Mouse (Mus musculus) stomach, embryonic 14.5 days (tissue): ENCODE measurements around the gene Plekha4. TPM values are rescaled to one million over a fixed set of nuclear protein-coding genes. Genes with fewer than 3 reads are reported as not detected.

Experiments used
- ATAC-seq: fragments of 200-750 bp; cut with Nextera tagmentation; 2 replicates; pipeline ENCODE4 v1.8.0; 2017; ENCODE audit warnings: low read depth, moderate TSS enrichment; ENCODE audit not compliant: insufficient number of reproducible peaks, insufficient read depth, low FRiP score
- H3K27ac ChIP-seq: fragments of 300-500 bp; sonication (generic); 2 replicates; pipeline ENCODE4 v1.5.1; 2014; ENCODE audit warnings: mild to moderate bottlenecking, low read length, moderate library complexity, mixed read lengths
- H3K27me3 ChIP-seq: fragments of 300-500 bp; sonication (generic); 2 replicates; pipeline ENCODE4 v1.6.1; 2014; ENCODE audit warnings: low read length, control low read depth, mixed read lengths; ENCODE audit not compliant: control insufficient read depth, insufficient read depth
- H3K36me3 ChIP-seq: fragments of 300-500 bp; sonication (generic); 2 replicates; pipeline ENCODE4 v1.6.1; 2014; ENCODE audit warnings: mild to moderate bottlenecking, control low read depth, low read length, moderate library complexity, mixed read lengths; ENCODE audit not compliant: control insufficient read depth, insufficient read depth
- H3K4me1 ChIP-seq: fragments of 300-500 bp; sonication (generic); 2 replicates; pipeline ENCODE4 v1.6.1; 2014; ENCODE audit warnings: low read length, control low read depth, mixed read lengths; ENCODE audit not compliant: control insufficient read depth, insufficient read depth
- H3K4me2 ChIP-seq: fragments of 300-500 bp; sonication (generic); replicated peaks from 2 replicates; pipeline ENCODE4 v1.6.1; 2014; ENCODE audit warnings: low read depth, low read length, control low read depth
- H3K4me3 ChIP-seq: fragments of 300-500 bp; sonication (generic); 2 replicates; pipeline ENCODE4 v1.5.1; 2014; ENCODE audit warnings: low read depth, low read length, control low read depth
- H3K9ac ChIP-seq: fragments of 300-500 bp; sonication (generic); replicated peaks from 2 replicates; pipeline ENCODE4 v1.6.1; 2014; ENCODE audit warnings: low read depth, mild to moderate bottlenecking, control low read depth, low read length, moderate library complexity, mixed read lengths
- H3K9me3 ChIP-seq: fragments of 300-500 bp; sonication (generic); 2 replicates; pipeline ENCODE4 v1.6.1; 2016; ENCODE audit warnings: low read depth, low read length, control low read depth; ENCODE audit not compliant: control insufficient read depth
- WGBS: fragments of 180-500 bp; shearing (Covaris S2); extraction: QIAGEN DNeasy Blood & Tissue Kit; methylation state at CpG from one replicate; pipeline ENCODE4 v1.1.7; 2014; 5-methylcytosine and 5-hydroxymethylcytosine counted together
- polyA plus RNA-seq: library from polyadenylated mRNA; unstranded; fragments of >200 nt; fragmentation: Nextera tagmentation; extraction: Ambion mirVana; gene quantifications from 2 replicates; pipeline ENCODE4 v1.2.1, GENCODE M21; 2014

Gene Plekha4
- polyA plus RNA-seq, 1 experiment from 2014 or later, result 2.6 TPM

- Histone ChIP-seq H3K9me3 (no peaks in the 10 kb centered on the region), H3K4me3 (no peak overlapping the region), H3K36me3 (no peaks in the 10 kb centered on the region), H3K4me1 (peaks cover 6% of the 10 kb centered on the region; the same call in 1 of the 2 replicates), H3K4me2 (no peak overlapping the region), H3K27ac (no peak overlapping the region), H3K27me3 (no peaks in the 10 kb centered on the region), H3K9ac (no peak overlapping the region)
- no peak for ATAC-seq
- 88% methylated on average over 9 of the region's 9 CpGs for WGBS
Observed at GRCm38 (mm10) chr7:45565446-45565845, 39.3 kb downstream of the Plekha4 start.

DNA sequence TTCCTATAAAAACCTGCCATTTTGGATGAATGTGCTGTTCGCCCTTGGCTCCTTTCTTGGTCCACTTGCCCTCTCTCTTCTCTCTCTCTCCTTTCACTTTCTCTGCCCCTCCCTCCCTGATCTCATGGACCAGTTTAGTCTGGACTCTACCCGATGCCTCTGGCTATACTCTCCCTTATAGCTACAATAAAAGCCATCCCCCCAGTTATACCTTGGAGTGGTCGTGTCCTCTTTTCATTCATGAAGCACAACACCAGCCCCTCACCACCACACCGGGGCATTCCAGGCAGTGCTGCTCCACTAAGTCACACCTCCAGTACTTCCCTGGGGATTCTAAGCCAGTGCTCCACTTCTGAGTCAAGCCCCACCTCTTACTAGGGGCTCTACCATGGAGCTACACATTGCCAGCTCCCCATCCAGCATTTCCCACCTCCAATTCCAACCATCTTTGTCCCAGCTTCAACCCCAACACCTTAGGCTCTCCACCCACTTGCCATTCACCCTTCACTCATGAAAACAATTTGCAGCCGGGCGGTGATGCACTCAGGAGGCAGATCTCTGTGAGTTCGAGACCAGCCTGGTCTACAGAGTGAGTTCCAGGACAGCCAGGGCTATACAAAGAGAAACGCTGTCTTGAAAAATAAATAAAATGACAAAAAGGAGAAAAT, 41.1 kb downstream of the Plekha4 start:
- H3K27me3 ChIP-seq, result no peaks in the 10 kb centered on the region
- peak overlapping the region; percentile 66; the same call in 1 of the 2 replicates for H3K27ac ChIP-seq
- 60% methylated on average over 8 of the region's 8 CpGs for WGBS
- H3K9me3 ChIP-seq, result no peaks in the 10 kb centered on the region
- peak overlapping the region; percentile 34; the same call in 1 of the 2 replicates for H3K4me3 ChIP-seq
- H3K4me1 ChIP-seq, result peaks cover 14% of the 10 kb centered on the region
- no peak overlapping the region for H3K9ac ChIP-seq
- no peaks in the 10 kb centered on the region for H3K36me3 ChIP-seq
- no peak for ATAC-seq
- peak overlapping the region; percentile 41 for H3K4me2 ChIP-seq

DNA sequence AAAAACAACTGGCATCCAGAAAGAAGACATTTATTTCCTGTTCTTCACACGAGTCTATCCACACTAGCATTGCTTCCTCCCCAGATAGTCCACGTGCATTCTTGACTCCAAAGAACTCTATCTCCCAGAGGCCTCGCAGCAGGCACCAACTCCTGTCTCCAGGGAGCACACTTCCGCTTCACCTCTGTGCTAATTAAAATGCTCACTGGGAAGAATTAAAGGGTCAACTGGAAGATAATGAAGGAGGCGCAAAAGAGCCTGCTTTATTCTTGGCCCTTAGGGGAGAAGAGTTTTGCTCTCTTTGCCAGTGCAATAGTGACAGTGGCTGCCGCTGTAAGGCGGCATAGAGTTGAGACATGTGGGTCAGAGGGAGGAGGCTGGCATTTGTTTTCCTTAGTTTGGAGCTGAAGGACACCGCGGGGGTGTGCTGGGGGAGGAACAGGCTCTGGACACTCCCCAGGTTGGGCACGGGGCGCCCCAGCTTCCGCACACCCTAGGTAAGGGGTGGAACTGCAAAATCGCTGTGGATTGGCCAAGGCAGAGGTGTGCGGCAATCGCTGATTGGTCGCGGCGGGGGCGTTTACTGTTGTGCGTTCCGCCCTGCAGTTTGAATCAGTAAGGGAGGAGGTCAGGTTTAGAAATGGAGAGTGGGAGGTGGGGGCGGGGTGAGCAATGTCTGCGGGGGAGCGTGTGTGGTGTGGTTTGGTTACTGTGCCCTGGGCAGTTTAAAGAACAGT, 41.8 kb downstream of the Plekha4 start:
- Histone ChIP-seq H3K9me3 (no peaks in the 10 kb centered on the region), H3K4me1 (peaks cover 14% of the 10 kb centered on the region), H3K4me3 (peak overlapping the region; percentile 34), H3K36me3 (no peaks in the 10 kb centered on the region), H3K27me3 (no peaks in the 10 kb centered on the region), H3K27ac (peak overlapping the region; percentile 66), H3K4me2 (peak overlapping the region; percentile 41), H3K9ac (0 out of 2 replicates have a peak overlapping the region, but pooled peaks have one; percentile 2)
- WGBS, result 2% methylated on average over 24 of the region's 24 CpGs
- ATAC-seq, result peak; percentile 97

DNA sequence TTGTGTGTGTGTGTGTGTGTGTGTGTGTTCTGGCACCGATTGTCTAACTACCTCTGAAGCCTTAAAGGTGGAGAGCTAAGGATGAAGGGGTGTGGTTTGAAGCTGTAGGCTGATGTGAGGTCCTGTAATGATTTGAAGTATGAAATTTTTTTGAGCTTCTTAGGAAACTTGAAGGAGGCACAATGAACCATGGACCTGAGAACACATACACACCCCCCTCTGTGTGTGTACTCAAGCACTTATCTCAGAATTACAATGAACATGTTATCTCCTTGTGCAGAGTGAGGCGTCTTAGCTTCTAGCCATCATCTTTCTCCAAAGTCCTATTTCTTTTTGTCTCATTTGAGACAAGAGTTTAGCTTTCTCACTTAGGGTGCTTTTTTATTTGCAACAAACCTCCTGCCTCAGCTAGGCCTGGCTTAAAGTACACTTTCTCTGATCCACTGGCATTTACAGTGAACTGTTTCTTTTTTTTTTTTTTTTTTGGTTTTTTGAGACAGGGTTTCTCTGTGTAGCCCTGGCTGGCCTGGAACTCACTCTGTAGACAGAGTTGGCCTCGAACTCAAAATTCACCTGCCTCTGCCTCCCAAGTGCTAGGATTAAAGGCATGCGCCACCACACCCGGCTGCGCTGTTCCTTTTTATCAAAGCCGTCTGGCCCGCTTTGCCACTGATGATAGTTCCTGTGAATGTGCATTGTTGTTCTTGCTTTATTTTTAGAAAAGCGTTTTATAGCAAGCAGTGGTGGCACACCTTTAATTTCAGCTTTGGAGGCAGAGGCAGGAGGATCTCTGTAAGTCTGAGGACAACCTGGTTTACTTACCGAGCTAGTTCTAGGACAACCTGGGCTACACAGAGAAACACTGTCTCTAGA, 42.7 kb downstream of the Plekha4 start:
- no peaks in the 10 kb centered on the region for H3K9me3 ChIP-seq
- no peaks in the 10 kb centered on the region for H3K36me3 ChIP-seq
- peak overlapping the region; percentile 34; the same call in 1 of the 2 replicates for H3K4me3 ChIP-seq
- ATAC-seq, result peak; percentile 20
- peak overlapping the region; percentile 41 for H3K4me2 ChIP-seq
- H3K9ac ChIP-seq, result no peak overlapping the region
- H3K27me3 ChIP-seq, result no peaks in the 10 kb centered on the region
- 73% methylated on average over 10 of the region's 10 CpGs for WGBS
- H3K4me1 ChIP-seq, result peaks cover 14% of the 10 kb centered on the region
- H3K27ac ChIP-seq, result peak overlapping the region; percentile 87

GRCm38 (mm10) chr7:45570103-45570741, 44.1 kb downstream of the Plekha4 start, which contains the start of gene Bcat2:
TSS of gene Bcat2 (plus strand) at chr7:45570153.
- peak within 1 kb of the TSS; percentile 52 for H3K4me2 ChIP-seq
- H3K27ac ChIP-seq, result peak within 1 kb of the TSS; percentile 87
- H3K4me3 ChIP-seq, result peak within 1 kb of the TSS; percentile 67
- H3K9me3 ChIP-seq, result no peaks in the 10 kb centered on the region
- peak within 1 kb of the TSS; percentile 77 for H3K9ac ChIP-seq
- no peaks in the 10 kb centered on the region for H3K27me3 ChIP-seq
- no peaks in the 10 kb centered on the region for H3K36me3 ChIP-seq
- peak; percentile 56 for ATAC-seq
- 0% methylated on average over 41 of the region's 42 CpGs for WGBS
- H3K4me1 ChIP-seq, result peaks cover 14% of the 10 kb centered on the region

DNA sequence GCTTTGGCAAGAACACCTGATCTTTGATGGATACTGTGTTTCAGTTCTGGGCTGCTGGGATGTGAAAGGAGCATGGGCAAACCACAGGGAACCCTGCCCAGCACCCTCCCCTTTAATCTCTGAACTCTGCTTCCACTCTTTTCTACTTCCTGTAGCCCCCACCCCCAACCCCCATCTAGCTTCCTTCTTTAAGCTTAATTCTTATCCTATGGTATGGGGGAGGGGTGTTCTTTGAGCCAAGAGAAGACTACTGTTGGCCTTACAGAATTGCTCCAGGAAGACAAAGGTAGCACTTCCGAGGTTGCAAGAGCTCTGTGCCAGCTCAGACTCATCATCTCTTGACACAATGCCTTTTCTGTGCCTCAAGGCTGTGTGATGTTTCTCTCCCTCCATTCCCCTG, 45.8 kb downstream of the Plekha4 start:
- no peak overlapping the region for H3K4me3 ChIP-seq
- H3K36me3 ChIP-seq, result peaks cover 12% of the 10 kb centered on the region
- H3K9me3 ChIP-seq, result no peaks in the 10 kb centered on the region
- H3K9ac ChIP-seq, result no peak overlapping the region
- no peak overlapping the region for H3K4me2 ChIP-seq
- H3K27ac ChIP-seq, result no peak overlapping the region
- WGBS, result 67% methylated on average over 1 of the region's 1 CpGs
- ATAC-seq, result no peak
- peaks cover 14% of the 10 kb centered on the region for H3K4me1 ChIP-seq
- H3K27me3 ChIP-seq, result no peaks in the 10 kb centered on the region

GRCm38 (mm10) chr7:45573954-45574353, 47.8 kb downstream of the Plekha4 start:
- Histone ChIP-seq H3K27ac (no peak overlapping the region), H3K27me3 (no peaks in the 10 kb centered on the region), H3K4me2 (no peak overlapping the region), H3K9ac (no peak overlapping the region), H3K4me1 (peaks cover 14% of the 10 kb centered on the region), H3K4me3 (no peak overlapping the region), H3K36me3 (peaks cover 13% of the 10 kb centered on the region), H3K9me3 (no peaks in the 10 kb centered on the region)
- 73% methylated on average over 8 of the region's 8 CpGs for WGBS
- ATAC-seq, result no peak
